Mouse (Mus musculus) retina, embryonic 14.5 days (tissue): ENCODE results near the gene Alox12.

Experiments
- DNase-seq: peaks from one replicate; pipeline ENCODE4 v3.0.0-alpha.2; 2015; ENCODE audit warnings: low spot score

The Alox12 gene

GRCm38 (mm10) chr11:70193354-70194285, 61.5 kb downstream of the Alox12 start:
- DNase-seq: no peak

DNA sequence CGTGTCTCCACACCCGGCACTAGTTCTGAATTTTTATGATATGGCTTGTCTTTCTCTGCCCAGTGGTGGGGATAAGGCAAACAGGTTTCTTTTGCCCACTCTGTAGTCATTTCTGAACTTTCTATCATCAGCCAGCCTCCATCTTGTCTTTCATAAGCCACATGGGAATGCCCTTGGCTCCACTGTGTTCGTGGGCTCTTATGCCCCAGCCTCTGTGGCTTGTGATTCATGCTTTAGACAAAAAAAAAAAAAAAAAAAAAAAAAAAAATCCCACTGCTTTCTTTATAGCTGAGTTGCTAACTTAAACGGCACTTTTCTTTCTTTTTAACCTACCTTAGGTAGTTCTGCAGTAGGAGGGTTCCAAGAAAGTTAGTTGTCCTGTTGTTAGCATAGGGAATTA, 63.0 kb downstream of the Alox12 start:
- no peak for DNase-seq
